Mouse (Mus musculus) embryonic stem cell, embryonic (primary cell): ENCODE data around the gene Bmp2k.

Experiments
- CTCF ChIA-PET, 4 experiments: fragments of 300-600 bp in 2 of 4; fragments of 350-600 bp in 2 of 4; sonication (Branson Sonifier 250); formaldehyde crosslinking; loops; one replicate each; lab custom pipeline; 2022; ENCODE audit warnings: inconsistent platforms in 2 of 4; lab: Charles Lee
- POLR2A ChIA-PET, 4 experiments: fragments of 300-600 bp in 2 of 4; fragments of 350-600 bp in 2 of 4; sonication (Branson Sonifier 250); formaldehyde crosslinking; loops; one replicate each; lab custom pipeline; 2022; ENCODE audit warnings: antibody characterized with exemption in 4 of 4, inconsistent platforms in 1 of 4; lab: Charles Lee

Bmp2k gene

DNA sequence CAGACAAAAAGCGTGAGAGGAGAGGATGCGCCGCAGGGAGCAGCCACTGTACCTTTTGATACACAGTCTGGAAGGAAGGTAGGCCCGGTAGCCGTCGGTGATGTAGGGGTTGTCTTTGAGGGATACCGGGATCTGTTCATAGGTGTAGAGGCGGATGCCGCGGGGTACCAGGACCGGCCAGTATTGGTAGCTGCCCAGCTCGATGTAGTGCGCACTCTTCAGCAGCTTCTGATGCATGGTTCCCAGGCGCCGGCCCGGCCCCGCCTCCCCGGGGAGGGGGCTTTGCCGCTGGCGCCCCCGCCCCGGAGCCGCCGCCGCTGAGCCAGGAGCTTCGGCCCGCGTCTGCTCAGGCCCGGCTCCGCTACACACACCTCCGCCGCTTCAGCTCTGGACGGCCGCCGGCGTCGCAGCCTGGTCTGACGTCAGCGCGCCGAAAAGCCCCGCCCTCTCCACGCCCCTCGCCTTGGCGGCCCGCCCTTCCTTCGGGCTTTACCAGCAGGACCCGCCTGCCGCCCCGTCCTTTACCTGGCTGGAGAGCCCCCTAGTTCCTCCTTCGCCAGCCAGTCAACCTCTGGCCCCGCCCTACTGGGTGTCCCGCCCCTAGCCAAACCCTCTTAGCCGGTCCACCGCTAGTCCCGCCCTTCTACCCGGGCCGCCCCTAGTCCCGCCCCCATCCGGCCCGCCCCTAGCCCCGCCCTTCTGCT lies 113.9 kb downstream of the Bmp2k start, which contains the start of gene Paqr3:
TSS of gene Paqr3 (minus strand) at position 390 of the 704 bp plus-strand sequence.
- POLR2A ChIA-PET, result interaction anchor here (0.5 to 2.4 kb wide), 21 partner anchors 10 to 292 kb away, joined by 3 to 12 read pairs (median 3); no protein-coding TSS in a partner anchor
- CTCF ChIA-PET, result interaction anchor here in 1 of 4 experiments (0.6 kb wide), 1 partner anchor 145 kb away, joined by 6 read pairs; no protein-coding TSS in a partner anchor

DNA sequence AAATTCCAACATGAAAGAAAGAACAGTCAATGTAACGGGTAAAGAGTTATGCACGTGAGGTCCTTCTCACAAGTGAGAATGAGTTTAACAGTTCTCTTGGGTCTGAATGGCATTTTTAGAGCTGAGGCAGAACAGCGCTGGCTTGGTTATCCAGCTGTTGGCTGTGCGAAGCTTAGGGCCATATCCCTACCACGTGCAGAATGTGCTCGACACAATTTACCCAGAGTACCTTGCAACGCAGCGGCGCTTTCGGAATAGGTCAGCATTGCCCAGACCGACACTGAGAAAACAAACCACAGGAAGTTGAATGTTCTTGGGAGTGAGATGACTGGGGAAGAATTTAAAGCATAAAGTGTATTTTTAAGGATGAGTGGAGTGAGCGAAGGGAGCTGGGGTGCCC lies 127.5 kb downstream of the Bmp2k start:
- CTCF ChIA-PET, result interaction anchor here (0.6 to 1.6 kb wide), 12 partner anchors 44 to 1225 kb away, joined by 3 to 10 read pairs (median 4); partner anchors contain the start of gene Prdm8 (in 3 of the 4)
- POLR2A ChIA-PET, result interaction anchor here in 2 of 4 experiments (0.7 to 1.3 kb wide), 3 partner anchors 13 to 151 kb away, joined by 3 to 5 read pairs (median 4); partner anchors contain the start of gene Paqr3 (in 2 of the 2)

- ChIA-PET POLR2A (interaction anchor here in 2 of 4 experiments (0.7 to 1.3 kb wide), 3 partner anchors 14 to 151 kb away, joined by 3 to 5 read pairs (median 4); partner anchors contain the start of gene Paqr3 (in 2 of the 2)), CTCF (interaction anchor here (0.6 to 1.8 kb wide), 13 partner anchors 44 to 1224 kb away, joined by 3 to 10 read pairs (median 4); partner anchors contain the start of gene Prdm8 (in 3 of the 4))
These were observed 128.0 kb downstream of the Bmp2k start for GRCm38 (mm10) chr5:97125459-97125970.

GRCm38 (mm10) chr5:97126005-97126404 lies 128.5 kb downstream of the Bmp2k start:
- ChIA-PET CTCF (interaction anchor here in 2 of 4 experiments (0.8 to 1.8 kb wide), 6 partner anchors 45 to 1042 kb away, joined by 3 to 8 read pairs (median 4); no protein-coding TSS in a partner anchor), POLR2A (interaction anchor here in 2 of 4 experiments (1.3 kb wide), 2 partner anchors 14 to 15 kb away, joined by 3 to 5 read pairs; partner anchors contain the start of gene Paqr3 (in 2 of the 2))

DNA sequence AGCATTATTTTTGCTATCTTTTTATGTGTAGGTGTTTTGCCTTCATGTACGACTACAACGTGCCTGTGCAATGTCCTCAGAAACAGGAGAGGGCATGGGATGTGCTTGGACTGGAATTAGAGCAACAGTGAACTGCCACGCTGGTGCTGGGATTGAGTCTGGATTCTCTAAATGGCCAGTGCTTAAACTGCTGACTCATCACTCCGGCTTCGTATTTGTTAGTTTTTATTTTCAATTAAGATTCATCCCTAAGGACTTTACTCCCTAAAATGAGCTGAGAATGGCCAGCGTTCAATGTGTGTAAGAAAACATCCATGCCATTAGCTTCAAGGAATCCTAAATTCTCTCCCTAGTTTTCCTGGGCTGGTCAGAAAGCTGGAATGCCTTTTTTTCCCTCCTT lies 129.8 kb downstream of the Bmp2k start:
- ChIA-PET POLR2A (no interaction called here), CTCF (interaction anchor here in 2 of 4 experiments (0.6 to 1.8 kb wide), 2 partner anchors 269 to 426 kb away, joined by 6 to 8 read pairs; no protein-coding TSS in a partner anchor)

GRCm38 (mm10) chr5:97128242-97129226 lies 131.0 kb downstream of the Bmp2k start:
- CTCF ChIA-PET, result interaction anchor here in 3 of 4 experiments (0.6 to 1.3 kb wide), 5 partner anchors 47 to 1040 kb away, joined by 3 to 5 read pairs (median 3); no protein-coding TSS in a partner anchor
- POLR2A ChIA-PET, result interaction anchor here in 1 of 4 experiments (0.6 to 0.7 kb wide), 2 partner anchors 264 to 920 kb away, joined by 3 read pairs; partner anchors contain the start of genes Mrpl1 and Naa11

DNA sequence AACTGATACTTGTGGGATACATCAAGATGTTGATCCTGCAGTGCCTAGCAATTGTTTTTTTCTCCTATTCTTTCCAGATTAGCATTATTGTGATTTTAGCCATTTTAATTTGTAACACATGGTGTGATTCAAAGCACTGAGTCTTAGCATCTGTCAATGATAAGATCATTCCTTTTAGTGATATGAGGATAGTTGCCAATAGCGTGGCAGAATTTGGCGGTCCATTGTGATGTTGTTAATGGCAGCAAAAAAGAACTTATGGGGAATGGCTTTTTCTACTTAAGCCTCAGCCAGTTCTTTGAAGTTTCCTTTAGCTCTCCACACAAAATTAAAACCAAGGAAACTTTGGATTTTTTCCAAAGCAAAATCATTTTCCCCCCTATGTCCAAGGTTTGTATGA lies 132.1 kb downstream of the Bmp2k start:
- ChIA-PET CTCF (no interaction called here), POLR2A (no interaction called here)

DNA sequence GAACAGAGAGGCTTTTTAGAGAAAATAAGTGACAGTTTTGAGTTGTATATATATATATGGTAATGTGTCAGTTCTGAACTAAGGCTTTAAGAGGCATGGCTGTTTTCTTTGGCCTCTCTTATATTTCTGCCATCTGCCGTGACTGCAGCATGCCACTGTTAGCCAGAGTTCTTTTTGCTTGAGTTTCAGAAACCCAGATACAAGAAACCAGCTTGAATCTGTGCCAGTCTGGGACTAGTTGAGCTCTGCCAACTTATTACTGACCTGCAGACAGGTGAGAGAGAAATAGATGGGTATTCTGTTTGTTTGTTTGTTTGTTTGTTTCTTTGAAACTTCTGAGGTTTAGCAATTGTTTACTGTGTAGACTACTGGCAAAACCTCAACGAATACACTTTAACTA lies 137.8 kb downstream of the Bmp2k start:
- POLR2A ChIA-PET, result no interaction called here
- CTCF ChIA-PET, result no interaction called here
